Mouse (Mus musculus): ENCODE data around the gene Calcrl.

The Calcrl gene

DNA sequence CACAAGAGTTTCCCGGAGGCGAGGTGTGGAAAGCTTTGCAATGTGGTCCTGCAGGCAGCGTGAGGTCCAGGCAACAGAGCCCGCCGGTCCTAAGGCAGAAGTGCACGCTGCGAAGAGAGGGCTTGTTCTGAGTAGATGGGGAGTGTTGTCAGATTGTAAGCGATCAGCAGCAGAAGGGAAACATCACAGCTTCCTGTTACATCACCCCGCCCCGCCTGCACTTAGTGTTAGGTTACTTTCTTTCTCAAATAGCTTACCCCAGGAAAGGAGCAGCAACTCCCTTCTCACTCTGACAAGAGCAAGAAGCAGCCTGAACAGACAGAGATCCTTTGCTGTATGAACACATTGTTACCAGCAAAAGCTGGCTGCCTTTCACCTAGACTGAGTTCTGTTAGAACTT is at the start of gene Calcrl:
Calcrl (minus strand) TSS at position 274 of the 400 bp plus-strand sequence.
- DNase-seq (ENCODE audit: low read depth, low spot score) = peak; percentile 79

DNA sequence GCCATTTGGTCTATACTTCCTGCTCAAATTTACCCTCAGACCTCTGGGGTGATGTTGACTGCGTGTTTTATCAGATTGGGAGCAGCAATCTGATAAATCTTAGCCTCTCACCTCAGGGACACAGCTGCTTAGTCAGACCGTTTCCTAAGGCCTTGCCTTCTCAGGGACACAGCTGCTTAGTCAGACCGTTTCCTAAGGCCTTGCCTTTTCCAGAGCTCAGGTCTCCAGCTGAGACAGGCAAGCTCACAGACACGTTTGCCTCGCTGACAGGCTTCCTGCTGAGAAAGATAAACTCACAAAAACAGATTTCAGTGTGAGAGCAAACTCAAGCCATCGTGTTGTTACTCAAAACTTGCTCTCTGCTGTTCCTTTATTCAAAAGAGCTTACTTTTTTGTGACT is 49.4 kb upstream of the Calcrl start:
- peak; percentile 31 for DNase-seq (ENCODE audit: low read depth, low spot score)

DNA sequence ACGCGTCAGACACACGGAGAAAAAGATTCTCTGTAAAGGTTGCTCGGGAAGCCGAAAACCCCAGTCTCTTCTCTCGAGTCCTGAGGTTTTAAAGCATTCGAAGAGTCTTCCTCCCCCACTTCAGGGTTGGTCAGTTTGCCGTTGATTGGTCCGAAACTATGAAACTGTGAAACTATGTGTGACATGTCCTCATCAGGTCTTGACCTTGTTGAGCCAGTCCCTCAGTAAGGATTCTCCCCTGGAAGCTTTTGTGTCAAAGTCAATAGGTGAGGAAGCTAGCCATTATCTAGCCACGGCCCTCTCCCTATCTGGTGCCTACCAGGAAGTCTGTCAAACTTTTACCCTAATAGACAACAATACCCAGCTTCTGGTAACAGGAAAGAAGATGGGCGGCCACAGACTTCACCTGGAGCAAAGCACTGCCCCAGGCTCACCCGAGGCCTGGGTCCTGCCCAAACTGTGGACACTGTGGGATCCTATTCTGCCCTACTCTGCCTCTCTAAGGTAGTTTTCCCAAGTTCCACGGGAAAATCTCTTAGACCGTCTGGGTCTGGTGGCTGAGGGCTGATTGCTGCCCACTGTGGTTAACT is 48.8 kb upstream of the Calcrl start:
- DNase-seq (ENCODE audit: low read depth, low spot score) = no peak

DNA sequence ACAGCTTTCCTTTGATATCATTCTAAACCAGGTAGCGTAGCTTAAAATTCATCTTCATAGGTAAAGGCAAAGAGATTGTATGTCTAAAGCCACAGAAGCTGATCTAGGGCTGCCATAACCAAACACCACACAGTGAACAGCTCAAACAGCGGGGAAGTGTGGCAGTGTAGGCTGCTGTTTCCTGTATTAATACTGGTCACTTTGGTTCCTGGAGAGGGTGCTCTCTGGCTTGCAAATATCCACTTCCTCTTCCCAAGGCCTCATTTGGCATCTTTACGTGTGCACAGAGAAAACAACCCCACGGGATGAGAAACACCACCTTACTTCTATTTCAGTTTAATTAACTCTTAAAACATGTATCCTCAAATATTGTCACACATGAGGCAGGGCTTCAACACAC is 42.2 kb upstream of the Calcrl start:
- no peak for DNase-seq (ENCODE audit: low read depth, low spot score)

DNA sequence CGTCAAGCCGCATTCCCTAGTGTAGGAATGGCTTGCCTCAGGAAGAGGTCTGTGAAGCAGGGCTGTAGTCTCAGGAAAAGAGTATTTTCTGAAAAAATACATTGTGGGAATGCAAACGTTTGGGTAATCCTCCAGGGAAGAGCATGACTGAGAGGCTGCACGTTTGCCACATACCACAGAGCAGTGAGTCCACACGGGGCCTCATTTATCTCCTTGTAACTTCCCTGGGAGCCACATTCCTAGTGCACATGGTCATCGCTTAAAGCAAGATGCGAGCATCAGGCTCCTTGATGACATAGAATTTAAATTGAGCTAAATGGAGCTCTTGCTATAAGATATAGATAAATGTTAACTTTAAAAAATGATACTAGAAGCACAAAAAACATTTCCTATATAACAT is 39.7 kb upstream of the Calcrl start:
- peak; percentile 82 for DNase-seq (ENCODE audit: low read depth, low spot score)

DNA sequence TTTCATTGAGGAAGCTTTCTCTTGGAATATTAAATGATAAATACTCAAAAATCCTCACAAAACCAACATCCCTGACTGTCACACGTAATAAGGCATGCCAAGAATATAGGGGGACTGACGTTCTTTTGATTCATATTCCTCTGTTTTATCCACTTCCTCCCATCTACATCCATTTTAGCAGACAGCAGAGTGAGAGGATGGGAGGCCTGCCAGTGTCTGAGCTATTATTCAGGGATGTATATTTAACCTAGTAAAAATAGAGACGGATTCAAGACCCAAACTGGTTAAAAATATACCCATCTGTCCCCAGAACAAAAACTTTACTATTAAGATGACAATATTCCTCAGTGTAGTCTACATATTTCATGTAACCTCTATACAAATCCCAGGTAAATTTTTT is 37.2 kb upstream of the Calcrl start:
- DNase-seq (ENCODE audit: low read depth, low spot score) = no peak

DNA sequence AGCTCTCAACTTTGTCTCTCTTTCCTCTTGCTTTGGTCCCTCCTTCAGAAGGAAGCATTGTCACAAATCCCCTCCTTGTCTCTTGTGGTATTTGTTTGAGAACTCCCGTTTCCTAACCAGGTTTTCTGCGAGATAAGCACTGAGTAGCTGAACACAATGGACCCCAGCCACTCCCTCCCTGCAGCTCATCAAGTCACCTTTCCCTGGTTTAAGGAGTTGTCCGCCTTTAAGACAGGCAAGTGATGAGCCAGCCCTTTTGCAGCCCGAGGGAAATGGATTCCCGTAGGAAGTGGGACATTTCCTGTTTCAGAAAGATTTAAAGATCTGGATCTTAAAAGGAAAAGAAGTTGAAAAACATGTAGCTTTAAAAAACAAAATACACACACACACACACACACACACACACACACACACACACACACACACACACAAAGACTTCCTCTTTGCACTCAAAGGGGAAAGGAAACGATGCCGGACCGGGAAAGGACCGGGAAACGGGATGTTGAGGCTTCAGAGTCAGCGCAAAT is 34.5 kb upstream of the Calcrl start:
- DNase-seq (ENCODE audit: low read depth, low spot score) = no peak

DNA sequence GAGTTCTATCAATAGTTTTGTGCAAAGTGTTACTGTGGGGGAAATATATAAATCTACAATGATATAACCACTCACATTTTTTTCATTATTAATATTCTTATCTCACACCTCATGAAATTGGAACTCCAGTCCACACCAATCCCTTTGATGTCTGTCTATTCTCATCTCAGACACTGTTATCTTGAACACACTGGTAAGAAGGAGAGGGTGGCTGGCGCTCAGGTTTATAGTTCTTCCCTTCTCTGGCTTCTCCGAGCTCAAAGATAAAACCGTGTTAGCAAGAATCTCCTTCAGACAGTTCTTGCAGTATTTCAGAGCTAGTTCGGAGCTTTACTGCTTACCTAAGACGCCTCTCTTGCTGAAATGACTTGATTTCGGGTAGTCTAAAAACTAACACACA is 32.0 kb upstream of the Calcrl start:
- no peak for DNase-seq (ENCODE audit: low read depth, low spot score)

DNA sequence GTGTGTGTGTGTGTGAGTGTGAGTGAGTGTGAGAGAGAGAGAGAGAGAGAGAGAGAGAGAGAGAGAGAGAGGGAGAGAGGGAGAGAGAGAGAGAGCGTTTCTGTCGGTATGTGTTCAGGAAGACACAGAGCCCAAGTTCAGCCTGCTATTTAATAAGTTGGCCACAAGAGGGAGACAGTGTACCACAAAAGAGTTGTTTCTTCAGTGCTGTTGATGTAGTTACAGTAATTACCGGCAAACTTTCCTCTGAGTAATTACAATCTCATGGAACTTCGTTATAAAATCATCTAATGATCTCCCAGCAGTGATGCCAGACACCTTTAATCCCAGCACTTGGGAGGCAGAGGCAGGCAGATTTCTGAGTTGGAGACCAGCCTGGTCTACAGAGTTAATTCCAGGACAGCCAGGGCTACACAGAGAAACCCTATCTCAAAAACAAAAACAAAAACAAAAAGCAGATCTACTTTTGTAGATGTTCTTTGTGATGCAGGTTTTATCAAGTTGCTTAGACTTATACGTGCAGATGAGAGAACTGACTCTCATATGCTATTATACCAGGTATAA is 30.1 kb upstream of the Calcrl start:
- DNase-seq (ENCODE audit: low read depth, low spot score) = peak; percentile 84

DNA sequence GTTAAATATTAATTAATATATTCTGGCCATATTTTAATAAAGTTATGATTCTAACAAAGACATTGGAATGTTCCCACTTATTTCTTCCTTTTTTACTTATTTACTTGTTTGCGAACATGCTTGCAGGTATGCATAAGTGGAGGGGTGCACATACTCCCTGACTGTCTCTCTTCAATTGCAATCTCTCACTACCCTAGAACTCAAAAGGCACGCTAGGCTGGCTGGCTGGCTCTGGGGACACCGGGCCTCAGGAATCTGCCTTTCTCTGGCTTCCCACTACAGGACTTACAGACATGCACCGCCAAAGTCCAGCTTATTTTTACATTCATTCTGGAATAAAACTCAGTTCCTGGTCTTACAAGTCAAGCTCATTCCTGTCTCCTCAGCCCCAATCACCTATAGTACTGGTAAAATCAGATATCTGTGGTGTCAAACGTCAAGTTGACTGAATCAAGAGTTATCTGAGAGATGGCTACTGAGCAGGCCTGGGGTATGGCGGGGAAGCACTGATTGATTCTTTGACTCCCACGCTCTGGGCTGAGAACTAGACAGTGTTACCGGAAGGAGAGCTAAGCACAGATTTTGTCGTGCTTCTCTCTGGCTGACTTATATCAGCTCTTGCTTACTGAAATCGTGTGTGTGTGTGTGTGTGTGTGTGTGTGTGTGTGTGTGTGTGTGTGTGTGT is 29.5 kb upstream of the Calcrl start:
- no peak for DNase-seq (ENCODE audit: low read depth, low spot score)

DNA sequence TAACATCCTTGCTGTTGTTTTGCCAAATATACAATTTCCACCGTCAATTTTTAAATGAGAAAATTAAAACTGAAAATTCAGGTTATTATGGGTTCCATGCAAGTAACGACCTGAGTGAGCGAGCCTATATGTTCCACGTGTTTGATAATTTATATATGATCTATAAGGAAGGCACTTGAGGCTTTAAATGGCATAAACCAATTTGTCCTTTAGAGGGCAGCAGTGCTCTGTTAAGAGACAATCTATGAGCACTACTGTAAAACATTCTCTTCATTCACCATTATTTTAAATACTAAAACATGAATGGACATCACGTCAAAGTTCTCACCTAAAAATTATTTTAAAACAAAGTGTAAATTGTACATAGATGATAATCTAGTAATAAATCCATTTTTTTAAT is 28.8 kb upstream of the Calcrl start:
- peak; percentile 74 for DNase-seq (ENCODE audit: low read depth, low spot score)

DNA sequence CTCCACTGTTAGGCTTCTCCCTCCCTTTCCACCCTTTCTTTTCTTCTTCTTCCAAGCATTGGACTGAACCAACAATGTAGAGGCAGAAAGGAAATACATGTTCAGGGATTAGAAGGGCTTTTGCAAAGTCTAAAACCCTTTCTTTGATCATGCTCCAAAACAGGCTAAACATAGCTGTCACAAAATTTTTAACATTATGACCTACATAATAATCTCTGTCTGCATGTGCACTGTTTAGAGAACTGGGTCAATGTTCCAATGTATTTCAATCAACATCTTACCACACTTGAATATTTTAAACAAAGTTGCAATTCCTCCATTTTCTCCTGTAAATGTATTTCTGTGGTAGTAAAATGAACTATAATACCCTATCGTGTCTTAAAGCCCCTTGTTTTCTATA is 20.3 kb upstream of the Calcrl start:
- no peak for DNase-seq (ENCODE audit: low read depth, low spot score)

DNA sequence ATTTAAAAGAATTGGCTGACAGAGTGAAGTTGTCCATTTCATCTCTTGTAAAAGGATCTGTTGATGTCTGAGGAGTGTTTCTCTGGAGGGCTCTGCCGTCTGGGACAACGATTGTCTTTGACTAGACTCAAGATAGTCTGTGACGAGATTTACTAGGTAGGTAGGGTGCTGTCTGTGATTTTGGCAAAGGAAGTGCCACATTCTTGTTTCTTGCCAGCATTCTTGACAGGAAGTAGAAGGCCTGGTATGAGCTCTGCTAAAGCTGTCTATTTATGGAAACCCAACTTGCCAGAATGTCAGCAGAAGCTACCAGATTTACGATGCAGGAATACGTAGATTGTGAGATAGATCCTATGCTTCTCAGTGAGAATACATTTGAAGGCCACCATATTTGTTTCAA is 16.7 kb upstream of the Calcrl start:
- no peak for DNase-seq (ENCODE audit: low read depth, low spot score)

DNA sequence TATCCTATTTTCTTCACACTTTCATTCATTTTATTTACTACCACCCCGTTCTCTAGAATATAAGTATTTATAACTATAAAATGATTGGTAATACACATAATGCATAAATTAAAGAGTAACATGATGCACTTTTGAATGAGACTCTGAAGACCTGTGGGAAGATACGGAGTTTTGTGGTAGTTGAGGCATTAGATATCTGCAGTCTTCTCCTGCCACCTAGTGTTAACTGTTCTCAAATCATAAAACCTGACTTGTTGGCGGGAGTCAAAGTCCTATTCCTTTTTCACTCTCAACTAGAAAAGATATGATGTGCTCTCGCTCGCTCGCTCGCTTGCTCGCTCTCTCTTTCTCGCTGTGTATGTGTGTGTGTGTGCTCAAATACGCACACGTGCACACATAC is 4.5 kb upstream of the Calcrl start:
- peak; percentile 66 for DNase-seq (ENCODE audit: low read depth, low spot score)

DNA sequence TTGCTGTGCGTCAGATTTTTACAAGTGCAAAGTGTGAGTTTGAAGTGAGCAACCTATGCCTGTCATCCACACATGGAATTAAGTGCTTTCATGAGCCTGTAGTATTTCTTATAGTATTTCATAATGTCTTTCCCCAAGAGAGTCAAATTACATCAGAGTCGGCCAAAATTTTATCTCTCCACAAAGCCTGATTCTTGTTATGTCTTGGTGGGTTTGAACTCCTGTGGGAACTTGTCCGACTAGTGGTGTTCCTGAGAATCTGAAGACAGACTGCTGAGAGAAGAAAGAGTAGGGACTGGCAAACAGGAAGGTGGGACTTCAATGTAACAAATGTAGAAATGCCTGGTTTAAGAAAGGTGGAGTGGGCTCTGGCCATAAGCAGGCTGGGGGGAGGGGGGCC is 3.6 kb upstream of the Calcrl start:
- no peak for DNase-seq (ENCODE audit: low read depth, low spot score)

DNA sequence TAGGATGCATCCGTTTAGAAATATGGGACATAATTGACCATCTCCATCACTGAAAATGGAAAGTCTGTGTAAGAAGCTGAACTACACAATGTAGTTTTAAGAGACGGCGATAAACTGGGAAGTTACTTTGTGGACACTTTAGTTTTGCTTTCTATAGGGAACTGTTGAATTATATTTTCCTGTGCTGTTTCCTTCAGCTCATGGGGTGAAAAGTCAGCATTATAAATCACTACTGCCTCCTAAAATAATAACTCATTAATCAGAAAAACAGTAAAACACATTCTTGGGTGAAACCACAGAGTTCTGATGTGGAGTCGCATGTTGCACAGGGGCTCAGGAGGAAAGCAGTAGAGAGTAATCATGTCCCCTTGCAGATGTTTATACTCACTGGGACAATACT is 1.3 kb upstream of the Calcrl start:
- no peak for DNase-seq (ENCODE audit: low read depth, low spot score)

DNA sequence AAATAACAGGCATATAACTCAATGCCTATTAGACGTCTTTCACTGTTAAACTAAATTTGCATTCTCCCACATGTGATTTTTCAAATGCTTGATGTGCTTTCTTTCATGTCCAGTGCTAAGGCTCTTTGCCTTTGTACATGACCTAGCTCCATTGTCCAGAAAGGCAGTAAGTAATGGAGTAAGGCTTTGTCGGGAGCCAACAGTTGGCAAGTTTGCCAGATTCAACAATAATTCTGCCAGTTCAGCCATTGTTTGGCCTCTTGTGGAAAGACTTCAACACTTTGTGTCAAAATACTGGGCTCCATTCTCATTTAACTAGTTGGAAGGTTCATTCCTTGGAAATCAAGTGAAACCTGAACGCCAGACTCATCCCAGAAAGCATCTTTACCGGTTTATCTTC is 8.7 kb downstream of the Calcrl start:
- DNase-seq (ENCODE audit: low read depth, low spot score) = no peak

DNA sequence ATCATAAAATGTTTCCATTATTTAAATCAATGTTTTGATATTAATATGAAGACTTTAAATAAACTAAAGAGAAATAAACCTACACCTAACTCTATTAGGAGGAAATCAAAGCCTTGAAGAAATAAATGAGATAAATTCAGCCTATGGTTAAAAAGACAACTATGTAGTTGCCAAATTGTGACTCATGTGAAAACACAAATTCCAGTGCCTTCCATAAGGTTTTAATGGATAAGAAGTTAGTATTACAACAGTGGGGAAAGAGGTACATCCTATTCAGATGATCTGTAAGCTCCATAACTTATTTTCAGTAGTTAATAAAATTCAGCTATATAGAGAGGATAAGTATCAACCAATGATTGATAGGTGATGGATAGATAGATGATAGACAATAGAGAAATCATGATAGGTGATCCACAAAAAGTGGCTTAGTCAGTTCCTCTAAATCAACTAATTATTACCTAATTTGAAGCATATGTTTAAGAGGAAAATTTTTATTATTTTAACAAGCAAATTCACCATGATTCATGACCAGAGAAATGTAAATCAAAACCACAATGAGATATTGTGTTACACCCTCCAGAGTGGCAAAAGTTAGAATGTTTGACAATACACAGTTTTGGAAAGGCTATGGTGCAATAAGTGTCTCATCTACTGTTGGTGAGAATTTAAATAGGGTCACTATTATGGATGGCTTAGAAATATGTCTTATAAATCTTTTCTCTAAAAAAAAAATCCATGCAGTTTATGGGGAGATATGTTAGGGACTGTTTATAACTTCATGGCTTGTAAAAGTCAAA is 15.2 kb downstream of the Calcrl start:
- no peak for DNase-seq (ENCODE audit: low read depth, low spot score)

DNA sequence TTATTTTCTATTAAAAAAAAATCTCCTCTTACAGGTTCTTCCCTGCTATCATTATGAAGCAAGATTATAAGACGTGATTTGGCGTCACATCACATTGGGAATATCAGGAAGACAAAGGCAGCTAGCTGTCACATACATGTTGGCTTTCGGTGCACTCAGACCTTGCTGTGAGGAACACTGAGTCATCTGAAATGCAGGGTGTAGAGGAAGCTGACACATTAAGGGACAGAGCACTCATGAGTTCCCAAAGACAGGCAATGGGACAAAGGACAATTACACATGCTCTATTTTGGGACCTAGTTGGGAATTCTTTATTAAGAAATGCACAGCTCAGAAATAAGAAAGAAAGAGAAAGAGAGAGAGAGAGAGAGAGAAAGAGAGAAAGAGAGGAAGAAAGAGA is 20.4 kb downstream of the Calcrl start:
- DNase-seq (ENCODE audit: low read depth, low spot score) = no peak

DNA sequence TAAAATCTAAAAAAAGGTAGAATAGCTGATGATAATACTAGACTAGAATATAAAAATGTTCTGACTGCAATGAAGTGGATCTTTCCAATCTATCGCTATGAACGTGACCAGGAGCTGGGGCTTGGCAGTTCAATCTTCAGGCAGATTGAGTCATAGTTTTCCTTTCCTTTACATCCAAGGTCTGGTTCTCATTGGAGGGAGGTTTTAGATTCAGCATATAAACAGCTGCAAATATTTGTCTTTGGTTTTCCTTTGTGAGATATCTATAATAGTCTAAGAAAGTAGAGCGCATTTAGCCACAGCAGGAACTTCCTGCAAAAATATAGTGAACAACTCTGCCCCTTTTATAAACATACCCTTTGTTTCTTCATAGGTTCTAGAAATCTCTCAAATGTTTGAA is 22.5 kb downstream of the Calcrl start:
- DNase-seq (ENCODE audit: low read depth, low spot score) = no peak

DNA sequence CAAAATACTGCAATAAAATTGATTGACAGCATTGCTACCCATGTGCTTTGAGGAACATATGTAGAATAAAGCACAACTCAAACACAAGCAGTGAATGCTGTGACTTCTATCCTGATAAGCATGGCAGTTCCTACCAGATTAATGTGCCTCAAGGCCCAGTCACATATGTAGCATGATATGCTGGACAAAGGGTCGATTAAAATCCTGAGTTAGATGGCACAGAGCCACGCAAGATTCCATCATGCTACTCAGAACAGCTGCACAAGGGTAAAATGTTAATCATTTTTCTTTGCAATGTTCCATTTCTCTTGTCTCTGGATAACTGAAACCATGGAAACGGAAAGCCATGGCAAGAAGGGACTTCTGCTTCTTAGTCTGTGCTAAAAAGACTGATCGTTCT is 28.7 kb downstream of the Calcrl start:
- DNase-seq (ENCODE audit: low read depth, low spot score) = no peak

DNA sequence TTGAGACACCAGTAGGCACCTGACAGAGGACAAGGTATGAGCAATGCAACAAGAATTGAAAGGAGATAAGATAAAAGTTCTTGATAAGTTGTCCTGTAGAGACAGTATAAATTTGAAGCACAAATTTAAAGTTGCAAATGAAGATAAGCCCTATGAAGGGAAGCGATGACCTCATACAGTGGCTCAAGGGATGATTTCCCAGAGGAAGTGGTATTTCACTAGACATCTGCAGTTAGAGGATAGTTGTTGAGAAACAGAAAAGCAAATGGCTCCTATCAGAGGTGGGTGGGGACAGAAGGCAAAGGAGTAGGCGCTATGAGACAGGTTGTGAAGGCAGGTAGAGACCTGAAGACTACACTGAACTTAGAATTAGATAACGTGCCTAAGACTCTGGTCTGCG is 32.0 kb downstream of the Calcrl start:
- DNase-seq (ENCODE audit: low read depth, low spot score) = no peak

Data from mesoderm, embryonic 11.5 days (tissue).